Mouse (Mus musculus) adrenal gland, postnatal 14 days (tissue): Measurements from ENCODE around the gene Irgc1. TPM values are rescaled to one million over a fixed set of nuclear protein-coding genes. Genes with fewer than 3 reads are reported as not detected.
A peak's percentile ranks its signal among the peaks of the same experiment; 100 is the strongest.
"Not testable (repeated sequence)": the region's sequence is repeated elsewhere in the genome, so short reads cannot be mapped to it uniquely, and the experiment has no call there.

Source experiments
- DNase-seq: peaks from one replicate; pipeline ENCODE4 v3.0.0; 2021; ENCODE audit warnings: mixed read lengths
- long read RNA-seq, 2 experiments: library from polyadenylated mRNA; stranded (forward); transcript quantifications; one replicate each; pipeline ENCODE4 v2.0.0; 2021
- total RNA-seq: library from RNA; stranded (reverse); gene quantifications from 2 replicates; pipeline ENCODE4 v1.2.3, GENCODE M21; 2021

Gene Irgc1
- not detected in 2 replicates for total RNA-seq
- long read RNA-seq, experiment 1 = 0 reads
- long read RNA-seq, experiment 2 = 0 reads

DNA sequence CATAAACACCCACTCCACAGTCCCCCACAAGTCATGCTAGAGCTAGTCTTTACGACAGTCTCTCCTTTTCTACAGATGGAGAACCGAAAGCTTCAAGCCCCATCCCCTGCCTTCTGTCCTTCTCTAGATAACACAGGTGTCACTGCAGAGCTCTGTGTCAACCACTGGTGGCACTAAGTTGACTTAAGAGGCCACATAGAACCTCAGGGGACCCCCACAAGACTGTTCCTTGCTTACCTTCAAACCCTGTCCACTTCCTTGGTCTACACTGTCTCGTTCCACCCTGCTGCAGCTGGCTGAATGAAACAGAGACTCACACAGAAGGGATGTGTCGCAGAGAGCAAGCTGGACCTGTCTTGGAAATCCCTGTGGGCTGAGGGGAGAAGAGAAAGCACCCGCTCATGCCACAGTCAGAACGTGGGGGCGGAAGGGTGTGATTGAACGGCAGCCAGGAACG is at the start of gene Irgc1:
Gene Irgc1 (minus strand): TSS at position 443 of the 457 bp plus-strand sequence.
- DNase-seq = no peak

DNA sequence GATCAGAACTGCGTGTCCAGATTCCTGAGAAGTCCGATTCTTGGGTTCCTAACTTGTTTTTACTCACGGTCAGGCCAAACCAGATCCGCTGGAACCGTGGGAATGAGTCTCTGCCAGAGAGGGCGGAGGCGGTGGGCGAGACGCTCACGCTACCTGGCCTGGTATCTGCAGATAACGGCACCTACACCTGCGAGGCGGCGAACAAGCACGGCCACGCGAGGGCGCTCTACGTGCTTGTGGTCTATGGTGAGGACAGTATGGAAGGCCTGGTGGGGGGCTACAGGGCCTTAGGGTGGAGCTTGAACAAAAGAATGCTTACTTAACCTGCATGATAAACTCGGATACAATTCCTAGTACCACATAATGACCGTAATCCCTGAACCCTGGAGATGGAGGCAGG is 49.4 kb upstream of the Irgc1 start:
- DNase-seq = peak; percentile 32

DNA sequence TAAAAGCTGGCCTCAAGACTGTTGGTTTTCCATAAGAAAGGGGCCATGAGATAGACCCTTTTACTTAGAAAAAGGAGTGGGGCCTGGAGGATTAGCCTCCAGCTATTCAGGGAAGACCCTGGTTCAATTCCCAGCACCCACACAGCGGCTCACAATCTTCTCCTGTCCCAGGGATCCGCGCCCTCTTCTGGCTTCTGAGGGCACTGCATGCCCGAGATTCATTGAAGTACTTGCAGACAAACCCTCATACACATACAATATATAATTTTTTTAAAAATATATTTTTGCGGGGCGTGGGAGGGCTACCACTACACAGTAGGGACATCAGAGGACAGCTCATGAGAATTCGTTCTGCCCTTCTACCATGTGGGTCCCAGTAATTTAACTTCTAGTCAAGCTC is 48.8 kb upstream of the Irgc1 start:
- peak; percentile 63 for DNase-seq

DNA sequence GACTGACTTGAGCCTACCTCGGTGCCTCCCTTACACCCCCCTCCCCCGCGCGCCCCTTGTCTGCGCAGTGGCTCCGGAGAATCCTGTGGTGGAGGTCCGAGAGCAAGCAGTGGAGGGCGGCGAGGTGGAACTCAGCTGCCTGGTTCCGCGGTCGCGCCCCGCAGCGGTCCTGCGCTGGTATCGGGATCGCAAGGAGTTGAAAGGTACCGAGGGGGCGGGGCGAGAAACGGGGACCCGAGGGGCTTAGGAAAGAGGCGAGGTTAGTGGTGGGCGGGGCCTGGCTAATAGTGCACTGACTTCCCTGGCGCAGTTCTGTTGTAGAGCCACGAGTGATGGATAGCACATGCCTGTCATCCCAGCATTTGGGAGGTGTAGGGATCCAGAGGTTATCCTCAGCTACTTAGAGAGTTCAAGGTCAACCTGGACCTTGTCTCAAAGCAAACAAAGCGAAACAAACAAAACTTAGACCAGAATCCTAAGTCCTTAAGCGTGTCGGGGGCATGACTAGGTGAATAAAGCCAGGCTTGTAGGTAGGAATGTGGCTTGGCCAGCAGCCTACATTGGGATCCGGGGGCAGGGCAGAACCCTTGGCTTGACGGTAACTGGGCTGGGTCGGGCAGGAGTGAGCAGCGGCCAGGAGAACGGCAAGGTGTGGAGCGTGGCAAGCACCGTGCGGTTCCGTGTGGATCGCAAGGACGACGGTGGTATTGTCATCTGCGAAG is 47.9 kb upstream of the Irgc1 start:
- DNase-seq = peak; percentile 30

DNA sequence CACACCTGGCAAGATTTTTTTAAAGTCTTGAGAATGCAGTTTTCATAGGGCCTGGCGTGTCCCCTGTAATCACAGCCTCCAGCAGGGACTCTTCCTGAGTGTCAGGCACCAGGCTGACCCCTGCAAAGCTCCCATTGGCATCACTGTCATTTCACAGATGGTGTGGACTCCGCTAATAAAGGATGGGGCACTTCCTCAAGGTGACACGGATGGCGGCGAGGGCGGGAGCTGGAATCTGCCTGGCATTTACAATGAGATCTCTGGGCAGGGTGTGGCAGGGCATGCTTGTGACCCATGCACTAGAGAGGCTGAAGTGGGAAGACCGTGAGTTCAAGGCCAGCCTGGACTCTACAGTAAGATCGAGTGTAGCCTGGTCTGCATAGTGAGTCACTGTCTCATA is 36.2 kb upstream of the Irgc1 start:
- no peak for DNase-seq

DNA sequence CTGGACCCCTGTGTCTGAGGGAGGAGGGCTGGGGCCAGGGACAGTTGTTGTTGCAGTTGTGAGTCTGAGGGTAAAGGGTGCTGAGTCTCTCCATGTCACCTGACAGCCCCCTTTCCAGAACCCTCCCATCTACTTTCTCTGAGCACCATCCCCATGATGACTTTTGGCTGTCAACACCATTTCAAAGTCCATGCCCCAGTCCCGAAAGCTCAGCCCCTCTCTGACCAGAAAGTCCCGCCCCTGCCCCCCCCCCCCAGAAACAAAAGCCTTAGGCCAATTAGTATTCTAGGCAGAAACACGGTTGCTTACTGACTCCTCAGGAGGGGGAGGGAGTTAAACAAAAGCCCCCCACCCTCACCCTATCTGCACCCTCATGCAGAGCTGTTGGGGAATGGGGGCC is 35.3 kb upstream of the Irgc1 start:
- no peak for DNase-seq

DNA sequence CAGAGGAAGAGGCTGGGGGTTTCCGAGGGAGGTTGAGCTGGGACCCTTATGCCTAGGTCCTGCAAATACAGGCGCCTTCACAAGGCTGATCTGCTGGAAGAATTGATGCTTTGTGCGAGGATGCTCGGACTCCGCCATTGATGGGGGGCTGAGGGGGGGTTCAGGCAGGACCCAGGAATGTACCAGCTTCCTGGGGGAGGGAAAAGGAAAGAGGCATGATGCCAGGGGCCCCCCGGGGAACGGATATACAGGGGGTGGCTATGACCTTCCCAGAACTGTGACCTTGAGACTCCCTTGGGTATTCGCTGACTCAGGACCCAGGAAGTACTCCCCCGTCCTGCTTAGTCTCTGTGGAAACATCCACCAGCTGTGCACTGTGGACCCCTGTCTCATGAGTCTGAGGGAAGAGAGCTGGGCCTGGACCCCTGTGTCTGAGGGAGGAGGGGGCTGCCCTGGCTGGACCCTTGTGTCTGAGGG is 34.6 kb upstream of the Irgc1 start:
- DNase-seq = peak; percentile 24

DNA sequence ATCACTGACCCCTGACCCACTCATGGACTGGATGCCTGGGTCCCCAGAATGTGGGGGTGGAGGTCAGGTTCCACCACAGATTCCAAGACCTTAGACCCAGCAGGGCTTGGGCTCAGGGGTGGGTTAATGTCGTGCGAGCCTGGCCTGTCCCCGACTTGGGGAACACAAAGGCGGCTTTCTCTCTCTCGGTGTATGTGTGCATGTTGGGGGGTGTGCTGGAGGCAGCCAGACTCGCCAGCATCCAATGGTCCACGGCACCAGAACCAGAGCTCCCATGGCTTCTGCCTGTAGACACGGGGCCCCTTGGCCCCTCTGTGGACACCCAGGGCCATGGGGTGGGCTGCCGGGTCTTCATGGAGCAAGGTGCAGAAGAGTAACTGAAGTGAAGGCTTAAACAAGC is 33.4 kb upstream of the Irgc1 start:
- DNase-seq = no peak

DNA sequence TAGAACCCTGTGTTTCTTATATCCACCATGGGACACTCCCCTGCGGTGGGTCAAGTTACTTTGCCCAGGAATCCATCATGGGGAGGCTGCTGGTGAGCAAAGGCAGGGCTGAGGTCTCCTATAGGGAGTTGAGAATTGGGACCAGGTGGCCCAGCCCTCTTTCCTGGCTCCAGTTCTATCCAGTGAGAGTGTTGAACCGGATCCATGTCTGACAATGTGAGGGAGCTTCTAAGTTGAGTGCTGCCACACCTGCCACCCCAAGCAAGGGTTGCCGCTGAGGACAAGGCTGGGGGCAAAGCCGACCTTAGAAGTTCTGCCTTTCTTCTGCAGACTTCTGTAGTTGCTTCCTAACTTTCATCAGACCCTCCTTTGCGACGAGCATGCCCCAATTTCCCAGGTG is 31.2 kb upstream of the Irgc1 start:
- DNase-seq = not testable (repeated sequence)

DNA sequence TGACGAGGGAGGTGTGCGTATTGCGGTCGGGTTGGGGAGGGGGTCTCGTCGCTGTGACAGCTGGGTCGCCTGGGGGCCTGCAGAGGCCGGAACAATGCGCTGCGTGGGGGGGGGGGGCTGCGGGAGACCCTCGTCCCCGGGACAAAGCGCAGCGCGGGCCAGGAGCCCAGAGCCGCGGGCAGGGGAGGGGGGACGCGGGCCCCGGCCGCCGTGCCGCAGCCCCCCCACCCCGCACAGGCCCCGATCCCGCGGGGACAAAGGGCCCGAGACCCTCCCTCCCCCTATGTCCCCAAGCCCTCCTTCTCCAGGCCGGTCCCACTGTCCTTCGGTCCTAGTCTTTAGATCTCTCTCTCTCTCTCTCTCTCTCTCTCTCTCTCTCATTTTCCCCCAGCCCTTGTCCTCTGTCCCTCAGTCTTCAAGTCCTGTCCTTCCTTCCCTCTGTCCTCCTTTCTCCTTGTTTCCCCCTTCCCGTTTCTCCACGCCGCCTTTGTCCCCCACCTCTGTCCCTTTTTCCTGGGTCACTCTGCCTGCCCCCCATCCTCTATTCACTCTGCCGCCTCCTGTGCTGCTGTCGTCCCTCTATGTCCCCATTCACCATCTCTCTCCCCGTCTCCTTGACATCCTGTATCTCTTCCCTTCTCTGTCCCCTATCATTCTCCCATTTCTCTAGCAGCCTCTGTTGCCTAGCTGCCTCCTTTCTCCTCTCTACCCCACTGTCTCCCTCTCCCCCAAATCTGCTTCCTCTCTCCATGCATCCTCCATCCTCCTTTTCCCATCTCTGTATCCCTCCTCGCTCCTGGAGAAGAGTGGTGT is 30.3 kb upstream of the Irgc1 start:
- DNase-seq = no peak

DNA sequence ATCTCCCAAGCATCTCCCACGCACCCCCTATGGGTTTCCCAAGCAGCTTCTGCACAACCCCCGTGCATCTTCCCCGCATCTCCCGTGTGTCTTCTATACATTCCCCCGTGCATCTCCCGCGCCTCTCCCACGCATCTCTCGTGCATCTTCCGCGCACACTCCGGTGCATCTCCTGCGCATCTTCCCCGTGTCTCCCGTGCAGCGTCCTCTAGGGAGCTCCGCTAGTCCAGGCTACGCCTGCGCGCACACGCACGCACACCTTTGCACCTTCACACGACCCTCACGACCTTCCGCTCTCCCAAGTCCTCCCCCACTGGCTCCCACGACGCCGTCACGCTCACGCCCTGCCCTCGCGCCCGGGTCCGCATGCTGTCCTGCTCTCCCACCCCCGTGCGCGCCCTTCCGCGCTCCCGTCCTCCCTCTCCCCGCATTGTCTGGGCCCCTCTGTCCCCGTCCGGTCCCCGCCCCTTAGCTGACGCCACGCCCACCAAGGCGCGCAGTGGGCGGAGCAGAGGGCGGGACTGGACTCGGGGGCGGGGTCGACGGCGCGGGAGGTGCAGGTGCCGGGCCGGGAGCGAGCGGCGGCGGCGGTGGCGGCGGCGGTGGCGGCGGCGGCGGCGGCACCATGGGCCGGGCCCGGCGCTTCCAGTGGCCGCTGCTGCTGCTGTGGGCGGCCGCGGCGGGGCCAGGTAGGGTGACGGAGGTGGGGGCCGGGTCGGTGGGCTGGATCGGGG is 29.5 kb upstream of the Irgc1 start, which contains the start of gene Cadm4:
Gene Cadm4 (plus strand): TSS at position 550 of the 734 bp plus-strand sequence.
- DNase-seq = peak; percentile 91

DNA sequence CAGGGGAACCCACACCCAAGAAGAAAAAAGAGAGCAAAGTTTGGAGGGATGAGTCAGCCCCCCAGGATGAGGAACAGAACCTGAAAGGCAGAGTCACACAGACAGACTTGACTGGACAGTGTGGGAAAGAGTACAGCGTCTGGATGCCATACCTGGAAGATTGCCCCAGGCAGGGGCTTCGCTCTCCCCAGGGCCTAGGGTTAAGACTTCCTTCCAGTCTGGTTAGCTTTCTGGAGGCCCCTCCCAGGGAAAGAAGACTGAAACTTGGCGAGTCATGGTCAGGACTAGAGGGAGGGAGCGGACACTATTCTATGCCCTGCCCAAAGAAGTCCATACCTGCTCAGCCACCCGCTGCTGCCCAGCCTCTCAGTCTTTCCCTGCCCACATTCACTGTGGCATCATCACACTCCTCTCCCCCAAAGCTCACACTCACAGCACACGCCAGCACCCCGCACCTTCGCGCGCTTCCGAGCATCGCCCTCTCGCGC is 28.9 kb upstream of the Irgc1 start:
- no peak for DNase-seq

DNA sequence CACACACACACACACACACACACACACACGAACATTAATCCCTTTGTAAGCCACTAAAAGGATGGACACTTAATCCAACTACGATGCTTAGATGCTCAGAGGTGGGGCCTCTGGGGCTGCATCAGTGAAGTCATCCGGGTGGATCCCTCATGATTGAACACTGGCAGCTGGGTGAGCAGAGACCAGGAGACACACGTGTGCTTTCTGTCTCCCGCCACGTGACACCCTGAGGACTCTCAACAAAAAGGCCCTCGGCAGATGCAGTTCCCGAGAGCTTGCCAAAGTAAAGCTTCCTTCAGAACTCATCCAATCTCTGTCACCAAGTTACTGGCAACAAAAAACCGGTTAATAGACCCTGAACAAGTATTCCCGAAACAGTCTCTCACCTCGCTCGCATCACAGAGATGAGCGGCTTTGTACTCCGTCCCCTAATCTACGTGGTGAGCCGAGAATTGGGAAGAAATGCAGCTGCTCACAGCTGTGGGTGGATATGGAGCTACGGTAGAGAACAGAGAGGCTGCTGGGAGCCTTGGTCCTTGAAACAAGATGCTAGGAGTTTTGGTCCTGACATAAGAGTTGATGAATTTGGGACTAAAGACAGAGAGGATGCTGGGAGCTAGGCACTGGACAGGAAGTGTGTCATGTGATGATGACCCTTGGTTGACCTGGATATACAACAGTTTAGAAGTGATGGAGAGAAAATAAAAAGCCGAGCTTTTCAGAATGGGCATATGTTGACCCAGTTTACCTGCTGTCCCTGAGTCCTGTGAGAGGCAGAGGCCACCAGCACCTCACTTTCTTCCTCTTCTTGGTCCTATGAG is 28.2 kb upstream of the Irgc1 start:
- DNase-seq = no peak

DNA sequence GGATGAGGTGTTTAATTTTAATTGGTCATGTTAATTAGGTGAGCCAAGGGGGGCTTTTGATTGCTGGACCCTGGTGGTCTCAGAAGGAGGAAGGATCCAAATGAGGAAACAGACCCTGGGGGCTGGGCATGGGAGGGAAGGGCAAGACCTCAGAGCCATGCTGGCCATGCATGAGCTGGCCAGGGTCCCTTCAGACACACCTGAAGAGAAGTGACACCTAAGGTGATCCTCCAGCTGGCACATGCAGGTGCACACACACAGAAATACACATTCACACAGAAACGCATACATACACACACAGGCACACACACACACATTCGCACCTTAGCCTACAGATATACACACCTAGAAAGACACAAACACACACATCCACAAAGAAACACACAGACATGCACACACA is 27.6 kb upstream of the Irgc1 start:
- DNase-seq = no peak

DNA sequence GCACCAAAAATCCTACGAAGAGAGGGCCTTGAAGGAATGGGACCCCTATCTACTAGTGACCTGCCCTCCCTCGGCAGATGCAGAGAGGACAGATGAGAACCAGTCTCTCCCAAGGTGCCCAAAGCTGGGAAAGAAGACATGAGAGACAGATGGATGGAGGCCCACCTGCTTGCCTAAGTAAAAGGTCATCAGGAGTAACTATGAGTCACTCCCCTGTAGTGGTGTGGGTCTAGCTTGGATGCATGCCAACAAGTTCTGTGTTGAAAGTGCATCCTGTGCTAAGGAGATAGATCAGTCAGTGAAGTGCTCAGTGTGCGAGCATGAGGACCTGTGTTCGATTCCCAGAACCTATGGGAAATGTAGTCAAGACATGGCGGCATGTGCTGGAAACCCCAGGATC is 26.8 kb upstream of the Irgc1 start:
- DNase-seq = no peak

DNA sequence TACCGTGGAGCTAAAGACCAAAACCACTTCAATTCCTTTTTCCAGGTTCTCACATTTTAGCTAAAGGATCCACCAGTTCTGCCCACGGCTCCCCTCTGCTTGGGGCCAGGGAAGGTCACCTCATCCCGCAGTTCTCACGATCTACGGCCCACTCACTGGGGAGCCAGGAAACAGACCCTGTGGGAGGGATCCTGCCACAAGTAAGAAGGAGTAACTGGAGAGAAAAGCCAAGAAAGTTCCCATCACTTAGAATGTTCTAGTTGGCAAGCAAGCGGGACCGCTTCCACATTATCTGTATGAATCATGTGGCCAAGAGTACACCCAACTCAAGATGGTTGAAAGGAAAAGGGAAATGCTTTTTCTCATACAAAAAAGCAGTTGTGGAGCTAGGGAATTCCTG is 24.8 kb upstream of the Irgc1 start:
- DNase-seq = no peak

DNA sequence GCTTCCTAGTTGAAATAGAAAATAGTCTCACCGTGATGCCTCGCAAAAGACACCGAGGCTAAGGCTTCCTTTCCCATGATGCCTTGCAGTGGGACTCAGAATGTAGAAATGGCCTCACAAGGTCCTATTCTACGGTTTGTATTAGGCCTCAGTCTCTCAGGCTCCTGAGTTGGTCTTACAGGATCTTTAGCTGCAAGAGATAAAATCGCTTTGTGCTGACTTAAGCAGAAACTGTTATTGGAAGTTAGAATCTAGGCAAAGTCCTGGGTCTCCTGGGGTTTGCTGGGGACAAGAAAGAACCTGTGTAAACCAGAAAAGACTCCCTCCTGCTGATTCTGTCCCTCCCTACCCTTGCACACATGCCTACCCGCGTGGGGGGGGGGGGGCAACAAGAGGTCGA is 24.2 kb upstream of the Irgc1 start:
- DNase-seq = no peak

DNA sequence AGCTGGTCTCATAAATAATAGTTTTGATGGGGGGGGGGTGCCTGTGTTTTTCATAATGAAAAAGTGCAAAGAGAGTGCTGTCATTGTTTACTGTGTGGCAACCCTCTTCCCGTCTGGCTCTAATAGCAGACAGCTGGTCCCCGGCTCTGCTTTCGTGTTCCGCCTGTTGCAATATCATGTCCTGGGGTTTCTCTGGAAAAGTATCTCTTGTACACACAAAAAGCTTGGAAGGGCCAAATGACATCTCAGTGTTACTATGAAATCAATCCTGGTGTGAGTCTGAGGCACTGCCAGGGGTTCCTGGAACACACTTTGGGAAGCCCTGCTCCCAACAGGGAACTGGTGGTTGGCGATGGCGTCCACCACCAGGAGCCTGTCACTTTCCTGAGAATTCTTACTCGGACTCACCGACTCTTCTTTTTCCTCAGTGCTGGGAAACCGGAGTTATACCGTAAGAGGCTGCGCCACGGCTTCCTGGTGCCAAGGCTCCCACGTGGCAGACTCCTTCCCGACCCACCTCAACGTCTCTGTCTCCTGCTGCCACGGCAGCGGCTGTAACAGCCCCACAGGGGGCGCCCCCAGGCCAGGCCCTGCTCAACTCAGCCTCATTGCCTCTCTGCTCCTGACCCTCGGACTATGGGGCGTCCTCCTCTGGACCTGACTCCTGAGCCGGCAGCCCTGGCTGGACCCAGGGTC is 22.9 kb upstream of the Irgc1 start:
- DNase-seq = no peak

DNA sequence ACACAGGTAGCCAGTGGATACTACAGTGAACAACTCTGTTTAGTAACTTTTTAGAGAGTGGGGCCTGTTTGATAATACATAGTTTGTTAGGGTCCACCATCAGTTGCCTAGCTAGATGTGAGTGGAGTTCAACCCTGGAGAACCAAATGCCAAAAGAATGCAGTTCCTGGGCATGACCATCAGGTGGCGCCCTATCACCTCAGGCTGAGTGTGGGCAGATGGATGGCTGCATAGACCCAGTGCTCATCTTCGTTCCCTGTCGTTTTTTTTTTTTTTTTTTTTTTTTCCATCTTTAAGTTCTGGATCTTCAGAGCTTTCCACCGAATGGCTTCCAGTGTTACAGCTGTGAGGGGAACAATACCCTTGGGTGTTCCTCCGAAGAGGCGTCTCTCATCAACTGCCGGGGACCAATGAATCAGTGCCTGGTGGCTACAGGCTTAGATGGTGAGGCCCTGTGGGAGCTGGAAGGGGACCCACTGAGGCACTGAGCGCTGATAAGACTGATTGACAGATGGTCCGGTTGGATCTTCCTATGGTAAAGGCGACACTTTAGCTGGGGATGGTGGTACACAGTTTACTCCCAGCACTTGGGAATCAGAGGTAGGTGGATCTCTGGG is 21.9 kb upstream of the Irgc1 start:
- DNase-seq = peak; percentile 80

DNA sequence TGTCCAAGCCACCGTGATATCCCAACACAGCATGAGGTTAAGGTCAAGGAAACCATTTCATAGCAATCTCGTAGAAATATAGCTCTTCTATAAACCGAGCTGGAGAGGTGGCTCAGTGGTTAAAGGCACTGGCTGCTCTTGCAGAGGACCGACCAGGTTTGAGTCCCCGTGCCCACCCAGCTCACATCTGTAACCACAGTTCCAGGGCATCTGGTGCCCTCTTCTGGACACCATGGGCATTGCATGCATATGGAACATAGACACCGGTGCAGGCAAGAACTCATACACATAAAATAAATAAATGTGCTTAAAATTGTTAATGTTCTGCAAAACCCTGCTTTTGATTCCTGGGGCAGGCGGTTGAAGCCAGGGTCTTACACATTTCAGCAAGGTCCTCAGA is 20.8 kb upstream of the Irgc1 start:
- DNase-seq = peak; percentile 47
